Mouse (Mus musculus) natural killer cell, adult 2 months (primary cell): ENCODE data around the gene Ankrd33.

Experiments
- DNase-seq, 2 experiments: peaks; one replicate each; pipeline ENCODE4 v3.0.0; 2022; ENCODE audit warnings: low spot score in 2 of 2

The Ankrd33 gene

DNA sequence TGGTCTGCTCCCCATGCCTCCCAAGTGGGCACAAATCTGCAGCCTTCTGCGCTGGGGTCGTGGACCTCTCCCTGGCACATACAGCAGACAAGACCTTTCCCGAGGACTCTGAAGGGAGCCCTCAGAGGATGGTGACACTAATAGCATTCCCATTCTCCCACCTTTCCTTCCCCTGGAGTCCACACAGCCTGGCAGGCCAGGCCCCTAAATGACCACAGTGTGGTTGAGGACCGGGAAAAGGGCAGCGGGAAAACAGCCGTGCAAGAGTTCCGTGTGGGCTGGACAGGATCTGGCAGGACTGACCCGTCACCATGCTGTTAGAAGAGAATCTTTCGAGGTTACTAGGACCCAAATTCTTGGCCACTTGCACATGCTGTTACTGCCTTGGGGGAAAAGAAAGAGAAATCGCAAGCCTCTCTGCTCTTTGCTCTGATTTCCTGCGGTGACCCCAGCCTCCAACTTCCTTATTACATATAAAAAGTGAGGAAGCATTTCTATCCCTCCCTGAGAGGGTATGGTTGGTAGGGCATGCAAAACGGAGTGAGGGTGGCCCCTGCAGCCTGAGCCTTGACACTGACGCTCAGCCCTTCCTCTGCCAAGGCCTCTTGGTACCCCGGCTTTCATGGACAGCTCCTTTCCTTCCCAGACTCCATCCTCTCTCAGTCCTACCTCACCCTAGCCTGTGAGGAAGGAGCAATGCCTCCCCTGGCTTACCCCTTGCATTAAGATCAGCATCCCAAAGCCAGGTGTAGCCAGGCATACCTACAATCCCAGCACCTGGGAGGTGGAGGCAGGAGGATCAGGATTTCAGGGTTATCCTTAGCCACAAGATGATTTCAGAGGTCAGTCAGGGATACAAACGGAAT lies 30.8 kb downstream of the Ankrd33 start:
- DNase-seq, result no peak

DNA sequence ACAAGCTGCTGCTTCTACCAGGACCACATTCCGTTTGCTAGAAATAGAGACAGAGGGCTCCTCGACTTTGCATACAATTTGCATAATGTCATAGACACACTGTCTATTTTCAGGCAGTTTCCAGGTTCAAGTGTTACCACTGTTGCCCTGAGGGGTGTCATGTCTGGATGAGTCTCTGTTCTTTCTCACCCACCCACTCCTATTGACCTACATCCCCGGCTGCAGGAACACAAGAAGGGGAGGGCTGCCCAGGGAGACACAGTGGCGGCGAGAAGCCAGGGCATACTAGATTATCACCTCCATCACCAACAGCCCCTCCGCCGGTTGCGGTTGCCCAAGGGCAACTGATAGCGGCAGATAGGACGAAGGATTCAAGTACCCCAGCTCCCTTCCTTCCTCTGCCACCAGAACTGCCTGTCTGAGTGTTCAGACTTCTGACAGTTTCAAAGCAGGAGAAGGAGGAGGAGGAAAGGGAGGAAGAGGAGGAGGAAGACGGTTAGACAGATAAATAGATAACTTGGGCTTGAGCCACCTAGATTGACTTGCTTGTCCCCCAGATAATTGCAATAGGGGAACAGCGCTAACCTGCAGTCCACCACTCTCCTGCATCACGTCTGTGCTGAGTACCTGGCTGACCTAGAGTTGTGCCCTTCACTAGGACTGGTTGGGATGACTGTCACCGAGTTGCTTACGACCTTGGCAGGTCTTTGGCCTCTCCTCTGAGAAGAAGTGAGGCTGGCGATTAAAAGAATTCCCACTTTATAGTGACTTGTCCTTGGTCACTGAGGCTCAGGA lies 31.8 kb downstream of the Ankrd33 start:
- DNase-seq, result peak in 1 of 2 experiments; percentile 37

- no peak for DNase-seq
Observed at GRCm38 (mm10) chr15:101147910-101148273, 32.3 kb downstream of the Ankrd33 start.

DNA sequence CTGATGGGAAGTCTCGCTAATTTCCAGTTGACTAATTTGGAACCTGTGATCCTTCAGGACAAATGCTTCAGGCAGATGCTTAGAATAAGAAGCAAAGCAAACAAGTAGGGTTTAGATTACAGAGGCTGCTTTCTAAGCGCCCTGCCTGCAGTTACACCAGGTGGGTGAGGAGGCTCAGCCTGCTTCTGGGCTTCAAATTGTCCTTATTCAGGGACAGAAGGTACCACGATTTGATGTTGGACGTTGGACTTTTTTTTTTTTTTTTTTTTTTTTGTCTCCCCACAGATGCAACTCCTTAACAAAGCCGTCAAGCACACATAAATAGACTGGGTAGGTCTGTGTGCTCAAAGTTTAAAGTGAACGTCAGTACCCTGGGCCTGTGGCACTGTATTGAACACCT lies 33.0 kb downstream of the Ankrd33 start:
- DNase-seq, result no peak

DNA sequence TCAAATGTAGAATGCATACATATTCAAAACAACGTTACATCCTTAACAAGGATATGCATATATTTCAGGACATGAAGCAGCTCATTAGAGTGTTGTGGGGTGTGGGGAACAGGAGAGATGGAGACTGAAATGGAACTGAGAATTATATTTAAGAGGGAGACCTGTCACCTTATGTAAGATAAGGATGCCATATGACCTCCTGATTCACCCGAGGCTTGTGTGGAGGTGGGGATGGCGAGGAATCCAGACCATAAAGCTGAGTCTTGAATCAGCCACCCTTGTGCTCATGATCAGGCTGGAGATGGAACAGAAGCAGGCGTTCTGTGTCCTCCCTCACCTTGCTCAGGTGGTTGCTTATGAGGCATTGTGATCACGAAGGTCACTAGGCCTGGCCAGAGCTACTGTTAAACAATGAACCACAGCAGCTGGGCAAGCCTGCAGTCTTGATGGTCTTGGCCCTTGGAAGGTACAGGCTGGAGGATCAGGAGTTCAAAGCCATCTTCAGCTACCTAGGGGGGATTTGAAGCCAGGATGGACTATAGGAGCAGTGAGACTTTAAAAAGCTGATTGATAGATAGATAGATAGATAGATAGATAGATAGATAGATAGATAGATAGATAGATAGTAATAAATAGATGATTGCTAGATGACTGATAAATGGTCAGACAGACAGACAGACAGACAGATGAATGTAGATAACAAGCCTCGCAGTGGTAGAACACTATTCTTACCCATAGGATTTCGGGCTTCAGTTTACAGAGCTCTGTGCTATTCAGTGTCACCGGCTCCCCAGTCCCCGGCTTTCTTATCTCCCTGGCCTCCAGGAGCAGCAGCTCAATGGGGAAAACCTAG lies 36.1 kb downstream of the Ankrd33 start:
- DNase-seq, result no peak

GRCm38 (mm10) chr15:101154700-101155616 lies 39.4 kb downstream of the Ankrd33 start:
- DNase-seq, result no peak

- DNase-seq, result no peak
Observed at GRCm38 (mm10) chr15:101160128-101160527, 44.6 kb downstream of the Ankrd33 start.

- DNase-seq, result no peak
Observed at GRCm38 (mm10) chr15:101160591-101160990, 45.0 kb downstream of the Ankrd33 start.

GRCm38 (mm10) chr15:101161534-101161933 lies 46.0 kb downstream of the Ankrd33 start:
- DNase-seq, result no peak

- no peak for DNase-seq
Observed at GRCm38 (mm10) chr15:101163056-101163458, 47.5 kb downstream of the Ankrd33 start.

GRCm38 (mm10) chr15:101163854-101164253 lies 48.3 kb downstream of the Ankrd33 start:
- DNase-seq, result no peak

GRCm38 (mm10) chr15:101164291-101164690 lies 48.7 kb downstream of the Ankrd33 start:
- DNase-seq, result no peak

DNA sequence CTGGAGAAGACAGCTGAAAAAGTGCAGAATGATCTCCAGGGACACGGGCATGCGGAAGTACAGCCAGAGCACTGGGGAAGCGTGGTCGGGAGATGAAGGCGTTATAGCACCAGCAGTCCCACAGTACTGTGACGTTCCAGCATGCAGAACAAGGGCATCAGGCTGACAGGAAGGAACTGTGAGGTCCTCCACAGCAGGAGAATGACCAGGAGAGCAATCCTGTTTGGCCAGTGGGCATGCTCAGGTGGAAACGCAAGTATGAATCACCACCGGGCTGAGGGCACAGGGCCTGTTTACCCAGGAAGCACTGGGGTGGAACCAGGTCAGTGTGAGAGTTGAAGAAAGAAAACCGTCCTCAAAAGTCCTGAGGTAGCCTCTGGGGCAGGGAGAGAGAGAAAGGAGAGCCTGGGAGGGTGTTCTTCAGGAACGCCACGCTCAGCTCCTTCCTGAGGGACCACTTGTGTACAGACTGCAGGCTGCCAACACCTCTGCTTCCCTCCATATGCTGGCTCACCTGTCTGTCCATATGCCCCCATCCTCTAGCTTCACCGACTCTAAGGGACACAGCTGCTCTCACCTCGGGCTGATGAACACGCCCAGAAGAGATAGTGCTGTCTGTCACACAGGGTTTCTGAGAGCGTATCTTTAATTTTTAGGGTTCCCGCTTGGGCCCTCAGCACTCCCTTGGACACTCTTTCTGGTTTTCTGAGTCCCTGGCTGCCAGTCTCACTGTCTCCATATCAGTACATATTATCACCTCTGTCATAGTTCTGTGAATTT lies 50.3 kb downstream of the Ankrd33 start:
- DNase-seq, result no peak

DNA sequence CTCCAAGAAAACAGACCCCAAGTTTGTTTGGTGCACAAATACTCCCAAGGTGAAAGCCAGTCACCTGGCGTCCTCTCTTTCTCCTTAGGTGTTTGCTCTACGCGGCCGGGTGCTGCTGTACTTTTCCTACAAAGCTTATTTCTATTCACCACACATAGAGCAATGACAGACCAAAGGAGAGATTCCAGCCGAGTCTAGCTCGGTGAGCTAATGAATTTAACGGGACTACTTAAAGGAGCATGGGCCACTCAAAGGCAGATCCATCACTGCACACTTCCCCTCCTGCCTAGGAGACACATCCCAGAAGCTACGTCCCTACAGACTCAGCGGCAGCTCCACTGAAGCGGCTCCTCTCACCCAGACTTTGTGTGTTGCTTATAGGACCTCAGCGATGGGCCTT lies 52.0 kb downstream of the Ankrd33 start:
- DNase-seq, result no peak
